In genomic region chr5:23094894-23095293, GRCm38 (mm10) we compare ENCODE assay signal across 22 mouse cellular contexts.
"Had no signal": no experiment of that assay in that cellular context is flagged by ENCODE, and none has a peak within 500 bp of the region (broad histone marks: within the 10 kb centered on the region; RNA-seq: fewer than 3 reads in every experiment).

No protein-coding gene starts in this region.

- H3K9me3 ChIP-seq: heart, embryonic 13.5 days; heart, embryonic 15.5 days; hindbrain, embryonic 13.5 days; hindbrain, embryonic 15.5 days; limb, embryonic 13.5 days; limb, embryonic 15.5 days; liver, embryonic 12.5 days had no signal

- H3K4me1 ChIP-seq: heart, embryonic 13.5 days; heart, embryonic 15.5 days; hindbrain, embryonic 13.5 days; hindbrain, embryonic 15.5 days; limb, embryonic 13.5 days; limb, embryonic 15.5 days; liver, embryonic 12.5 days had no signal

- H3K9ac ChIP-seq: heart, embryonic 13.5 days; heart, embryonic 15.5 days; hindbrain, embryonic 13.5 days; hindbrain, embryonic 15.5 days; limb, embryonic 13.5 days; limb, embryonic 15.5 days; liver, embryonic 12.5 days; liver, embryonic 14.5 days had no signal

- H3K36me3 ChIP-seq: heart, embryonic 13.5 days; heart, embryonic 15.5 days; hindbrain, embryonic 13.5 days; hindbrain, embryonic 15.5 days; limb, embryonic 13.5 days; limb, embryonic 15.5 days; liver, embryonic 12.5 days had no signal

- H3K27ac ChIP-seq: heart, adult 2 months; heart, embryonic 13.5 days; heart, embryonic 15.5 days; hindbrain, embryonic 13.5 days; hindbrain, embryonic 15.5 days; hindbrain, postnatal 0 days; limb, embryonic 13.5 days; limb, embryonic 15.5 days; liver, embryonic 12.5 days; liver, embryonic 14.5 days had no signal

- ATAC-seq: forebrain, embryonic 16.5 days; hindbrain, postnatal 0 days; intestine, embryonic 16.5 days; liver, embryonic 12.5 days had no signal

- H3K27me3 ChIP-seq: heart, embryonic 13.5 days; heart, embryonic 15.5 days; hindbrain, embryonic 13.5 days; hindbrain, embryonic 15.5 days; limb, embryonic 13.5 days; limb, embryonic 15.5 days; liver, embryonic 12.5 days had no signal

- DNase-seq: gastrocnemius, postnatal 14 days; gastrocnemius, postnatal 36 days; heart, adult 11 months; heart, adult 2 months; heart, postnatal 14 days; heart, postnatal 36 days; kidney, adult 11 months; layer of hippocampus, adult 9-11 months; layer of hippocampus, postnatal 36 days; left cerebral cortex, postnatal 4 days had no signal

- H3K4me2 ChIP-seq: heart, embryonic 11.5 days; heart, embryonic 13.5 days; heart, embryonic 15.5 days; hindbrain, embryonic 13.5 days; hindbrain, embryonic 15.5 days; limb, embryonic 13.5 days; limb, embryonic 15.5 days; liver, embryonic 12.5 days had no signal

- H3K4me3 ChIP-seq: heart, adult 2 months; heart, embryonic 13.5 days; heart, embryonic 15.5 days; hindbrain, embryonic 13.5 days; hindbrain, embryonic 15.5 days; limb, embryonic 13.5 days; limb, embryonic 15.5 days; liver, embryonic 12.5 days had no signal
